Mouse (Mus musculus): ENCODE measurements around the gene Tgfa. TPM values are rescaled to one million over a fixed set of nuclear protein-coding genes. Genes with fewer than 3 reads are reported as not detected.

Gene Tgfa
- polyA plus RNA-seq, 1 experiment = not detected

GRCm38 (mm10) chr6:86275704-86276103 lies 80.7 kb downstream of the Tgfa start:
- TF ChIP-seq POLR2A (IDR thresholded peaks at IDR 0.05; ENCODE audit: borderline replicate concordance, low read depth, low read length) (no peak), CTCF (IDR thresholded peaks at IDR 0.05; ENCODE audit: low read depth, low read length) (no peak)
- H3K4me3 ChIP-seq (ENCODE audit: insufficient read depth, low read length) = no peak overlapping the region

GRCm38 (mm10) chr6:86276816-86277215 lies 81.8 kb downstream of the Tgfa start:
- H3K27ac ChIP-seq (ENCODE audit: insufficient read depth, low read depth, low read length) = no peak overlapping the region
- no peak overlapping the region for H3K4me3 ChIP-seq (ENCODE audit: insufficient read depth, low read length)
- H3K4me1 ChIP-seq (ENCODE audit: control insufficient read depth, insufficient read depth, low read length) = no peaks in the 10 kb centered on the region
- TF ChIP-seq POLR2A (IDR thresholded peaks at IDR 0.05; ENCODE audit: borderline replicate concordance, low read depth, low read length) = no peak
- no peak for TF ChIP-seq CTCF (IDR thresholded peaks at IDR 0.05; ENCODE audit: low read depth, low read length)

More at GRCm38 (mm10) chr6:86275704-86276103, 80.7 kb downstream of the Tgfa start:
- Histone ChIP-seq H3K4me1 (ENCODE audit: control insufficient read depth, insufficient read depth, low read length) (no peaks in the 10 kb centered on the region), H3K27ac (ENCODE audit: insufficient read depth, low read depth, low read length) (no peak overlapping the region)

GRCm38 (mm10) chr6:86277620-86278019 lies 82.6 kb downstream of the Tgfa start:
- no peaks in the 10 kb centered on the region for H3K4me1 ChIP-seq (ENCODE audit: control insufficient read depth, insufficient read depth, low read length)
- H3K4me3 ChIP-seq (ENCODE audit: insufficient read depth, low read length) = no peak overlapping the region
- TF ChIP-seq POLR2A (IDR thresholded peaks at IDR 0.05; ENCODE audit: borderline replicate concordance, low read depth, low read length) (no peak), CTCF (IDR thresholded peaks at IDR 0.05; ENCODE audit: low read depth, low read length) (no peak)
- no peak overlapping the region for H3K27ac ChIP-seq (ENCODE audit: insufficient read depth, low read depth, low read length)

GRCm38 (mm10) chr6:86281573-86282210 lies 86.7 kb downstream of the Tgfa start:
- no peak for TF ChIP-seq POLR2A (IDR thresholded peaks at IDR 0.05; ENCODE audit: borderline replicate concordance, low read depth, low read length)
- no peak for TF ChIP-seq CTCF (IDR thresholded peaks at IDR 0.05; ENCODE audit: low read depth, low read length)
- H3K4me3 ChIP-seq (ENCODE audit: insufficient read depth, low read length) = no peak overlapping the region
- H3K27ac ChIP-seq (ENCODE audit: insufficient read depth, low read depth, low read length) = no peak overlapping the region
- H3K4me1 ChIP-seq (ENCODE audit: control insufficient read depth, insufficient read depth, low read length) = no peaks in the 10 kb centered on the region

GRCm38 (mm10) chr6:86293301-86293700 lies 98.3 kb downstream of the Tgfa start:
- H3K4me1 ChIP-seq (ENCODE audit: control insufficient read depth, insufficient read depth, low read length) = no peaks in the 10 kb centered on the region
- no peak overlapping the region for H3K4me3 ChIP-seq (ENCODE audit: insufficient read depth, low read length)
- TF ChIP-seq POLR2A (IDR thresholded peaks at IDR 0.05; ENCODE audit: borderline replicate concordance, low read depth, low read length) (no peak), CTCF (IDR thresholded peaks at IDR 0.05; ENCODE audit: low read depth, low read length) (no peak)
- no peak overlapping the region for H3K27ac ChIP-seq (ENCODE audit: insufficient read depth, low read depth, low read length)

GRCm38 (mm10) chr6:86295451-86295850 lies 100.4 kb downstream of the Tgfa start:
- H3K4me1 ChIP-seq (ENCODE audit: control insufficient read depth, insufficient read depth, low read length) = no peaks in the 10 kb centered on the region
- no peak overlapping the region for H3K27ac ChIP-seq (ENCODE audit: insufficient read depth, low read depth, low read length)
- H3K4me3 ChIP-seq (ENCODE audit: insufficient read depth, low read length) = no peak overlapping the region
- no peak for TF ChIP-seq POLR2A (IDR thresholded peaks at IDR 0.05; ENCODE audit: borderline replicate concordance, low read depth, low read length)
- TF ChIP-seq CTCF (IDR thresholded peaks at IDR 0.05; ENCODE audit: low read depth, low read length) = no peak

- Histone ChIP-seq H3K4me1 (ENCODE audit: control insufficient read depth, insufficient read depth, low read length) (no peaks in the 10 kb centered on the region), H3K4me3 (ENCODE audit: insufficient read depth, low read length) (no peak overlapping the region), H3K27ac (ENCODE audit: insufficient read depth, low read depth, low read length) (no peak overlapping the region)
- TF ChIP-seq CTCF (IDR thresholded peaks at IDR 0.05; ENCODE audit: low read depth, low read length) (no peak), POLR2A (IDR thresholded peaks at IDR 0.05; ENCODE audit: borderline replicate concordance, low read depth, low read length) (no peak)
These were observed 101.1 kb downstream of the Tgfa start for GRCm38 (mm10) chr6:86296126-86296525.

GRCm38 (mm10) chr6:86296938-86297337 lies 101.9 kb downstream of the Tgfa start:
- H3K4me1 ChIP-seq (ENCODE audit: control insufficient read depth, insufficient read depth, low read length) = no peaks in the 10 kb centered on the region
- H3K27ac ChIP-seq (ENCODE audit: insufficient read depth, low read depth, low read length) = no peak overlapping the region
- TF ChIP-seq POLR2A (IDR thresholded peaks at IDR 0.05; ENCODE audit: borderline replicate concordance, low read depth, low read length) (no peak), CTCF (IDR thresholded peaks at IDR 0.05; ENCODE audit: low read depth, low read length) (no peak)
- no peak overlapping the region for H3K4me3 ChIP-seq (ENCODE audit: insufficient read depth, low read length)

- Histone ChIP-seq H3K4me3 (ENCODE audit: insufficient read depth, low read length) (no peak overlapping the region), H3K4me1 (ENCODE audit: control insufficient read depth, insufficient read depth, low read length) (no peaks in the 10 kb centered on the region), H3K27ac (ENCODE audit: insufficient read depth, low read depth, low read length) (no peak overlapping the region)
- TF ChIP-seq CTCF (IDR thresholded peaks at IDR 0.05; ENCODE audit: low read depth, low read length) = no peak
- no peak for TF ChIP-seq POLR2A (IDR thresholded peaks at IDR 0.05; ENCODE audit: borderline replicate concordance, low read depth, low read length)
These were observed 103.9 kb downstream of the Tgfa start for GRCm38 (mm10) chr6:86298961-86299360.

- no peak overlapping the region for H3K4me3 ChIP-seq (ENCODE audit: insufficient read depth, low read length)
- no peaks in the 10 kb centered on the region for H3K4me1 ChIP-seq (ENCODE audit: control insufficient read depth, insufficient read depth, low read length)
- no peak overlapping the region for H3K27ac ChIP-seq (ENCODE audit: insufficient read depth, low read depth, low read length)
- TF ChIP-seq POLR2A (IDR thresholded peaks at IDR 0.05; ENCODE audit: borderline replicate concordance, low read depth, low read length) (no peak), CTCF (IDR thresholded peaks at IDR 0.05; ENCODE audit: low read depth, low read length) (no peak)
These were observed 104.4 kb downstream of the Tgfa start for GRCm38 (mm10) chr6:86299381-86299780.

Data from bone marrow macrophage, adult 2 months (primary cell).